In genomic region chr10:60562946-60563345, GRCm38 (mm10) we compare ENCODE assay signal across 16 mouse cellular contexts.
DNase-seq lines count a peak whose midpoint lies in the region; ATAC-seq and TF ChIP-seq lines count a peak whose summit lies in the region.
"Had no signal": no experiment of that assay in that cellular context is flagged by ENCODE, and none has a peak within 500 bp of the region (broad histone marks: within the 10 kb centered on the region; RNA-seq: fewer than 3 reads in every experiment).

No protein-coding gene starts in this region.

- H3K4me3 ChIP-seq in heart, embryonic 13.5 days, result no peak overlapping the region
- no peak overlapping the region for H3K4me3 ChIP-seq in midbrain, embryonic 13.5 days (replicated peaks)
- H3K4me3 ChIP-seq in midbrain, postnatal 0 days (ENCODE audit: low read depth, low read length), result no peak overlapping the region
- H3K4me3 ChIP-seq in embryonic facial prominence, embryonic 12.5 days, result no peak overlapping the region
- H3K4me3 ChIP-seq in limb, embryonic 14.5 days (replicated peaks; ENCODE audit: low read length), result 0 out of 2 replicates have a peak overlapping the region, but pooled peaks have one; percentile 2
- H3K4me3 ChIP-seq: liver, embryonic 13.5 days had no signal

- WGBS in heart, embryonic 13.5 days, result 24% methylated on average over 7 of the region's 7 CpGs
- 26% methylated on average over 7 of the region's 7 CpGs for WGBS in midbrain, embryonic 13.5 days
- WGBS in midbrain, postnatal 0 days, result 32% methylated on average over 7 of the region's 7 CpGs
- WGBS in embryonic facial prominence, embryonic 12.5 days, result 24% methylated on average over 7 of the region's 7 CpGs
- WGBS in limb, embryonic 14.5 days, result 21% methylated on average over 7 of the region's 7 CpGs

- H3K9me3 ChIP-seq in heart, embryonic 13.5 days, result no peaks in the 10 kb centered on the region
- no peaks in the 10 kb centered on the region for H3K9me3 ChIP-seq in midbrain, embryonic 13.5 days
- no peaks in the 10 kb centered on the region for H3K9me3 ChIP-seq in midbrain, postnatal 0 days (ENCODE audit: low read length)
- no peaks in the 10 kb centered on the region for H3K9me3 ChIP-seq in embryonic facial prominence, embryonic 12.5 days
- no peaks in the 10 kb centered on the region for H3K9me3 ChIP-seq in limb, embryonic 14.5 days (ENCODE audit: control insufficient read depth, low read length)
- H3K9me3 ChIP-seq: liver, embryonic 13.5 days had no signal

- H3K36me3 ChIP-seq in heart, embryonic 13.5 days, result no peaks in the 10 kb centered on the region
- H3K36me3 ChIP-seq in midbrain, embryonic 13.5 days, result no peaks in the 10 kb centered on the region
- no peaks in the 10 kb centered on the region for H3K36me3 ChIP-seq in midbrain, postnatal 0 days (ENCODE audit: insufficient read depth, low read length)
- H3K36me3 ChIP-seq in embryonic facial prominence, embryonic 12.5 days, result no peaks in the 10 kb centered on the region
- H3K36me3 ChIP-seq in limb, embryonic 14.5 days (ENCODE audit: control insufficient read depth, insufficient read depth, low read length), result no peaks in the 10 kb centered on the region
- H3K36me3 ChIP-seq: liver, embryonic 13.5 days had no signal

- TF ChIP-seq CTCF in midbrain, postnatal 0 days (IDR thresholded peaks at IDR 0.05), result no peak

- TF ChIP-seq POLR2A in limb, embryonic 14.5 days (IDR thresholded peaks at IDR 0.05; ENCODE audit: borderline replicate concordance, extremely low read depth, insufficient read depth, insufficient read length), result no peak

- H3K27ac ChIP-seq in heart, embryonic 13.5 days (replicated peaks), result no peak overlapping the region
- H3K27ac ChIP-seq in midbrain, embryonic 13.5 days, result peak overlapping the region; percentile 25; the same call in 1 of the 2 replicates
- H3K27ac ChIP-seq in midbrain, postnatal 0 days (ENCODE audit: low read depth, low read length), result no peak overlapping the region
- H3K27ac ChIP-seq in embryonic facial prominence, embryonic 12.5 days, result no peak overlapping the region
- H3K27ac ChIP-seq in limb, embryonic 14.5 days (replicated peaks; ENCODE audit: low read depth, low read length), result no peak overlapping the region
- H3K27ac ChIP-seq: liver, embryonic 13.5 days had no signal

- DNase-seq in heart, adult 8-10 months (ENCODE audit: low spot score), result no peak
- DNase-seq in midbrain, postnatal 0 days (ENCODE audit: low spot score), result no peak
- no peak for DNase-seq in limb, embryonic 14.5 days (ENCODE audit: low spot score)
- no peak for DNase-seq in lung, postnatal 25 days (ENCODE audit: low spot score)
- DNase-seq: adrenal gland, postnatal 25 days; cerebellum, adult 9-11 months; kidney, adult 18-20 months; kidney, postnatal 14 days; liver, embryonic 13.5 days; spleen, adult 18-20 months; thymus, postnatal 36 days had no signal

- peaks cover 18% of the 10 kb centered on the region for H3K27me3 ChIP-seq in heart, embryonic 13.5 days (replicated peaks)
- H3K27me3 ChIP-seq in midbrain, embryonic 13.5 days, result no peaks in the 10 kb centered on the region; the same call in 1 of the 2 replicates
- H3K27me3 ChIP-seq in midbrain, postnatal 0 days (ENCODE audit: insufficient read depth, low read length), result no peaks in the 10 kb centered on the region
- no peaks in the 10 kb centered on the region for H3K27me3 ChIP-seq in embryonic facial prominence, embryonic 12.5 days
- no peaks in the 10 kb centered on the region for H3K27me3 ChIP-seq in limb, embryonic 14.5 days (ENCODE audit: control insufficient read depth, insufficient read depth, low read length)

- H3K4me2 ChIP-seq in heart, embryonic 13.5 days, result peak overlapping the region; percentile 7; the same call in 1 of the 2 replicates
- H3K4me2 ChIP-seq in midbrain, embryonic 13.5 days (replicated peaks), result no peak overlapping the region
- H3K4me2 ChIP-seq in midbrain, postnatal 0 days (ENCODE audit: low read depth, low read length, poor library complexity, severe bottlenecking), result no peak overlapping the region
- peak overlapping the region; percentile 15; the same call in 1 of the 2 replicates for H3K4me2 ChIP-seq in embryonic facial prominence, embryonic 12.5 days (replicated peaks)
- peak overlapping the region; percentile 19 for H3K4me2 ChIP-seq in limb, embryonic 14.5 days (replicated peaks; ENCODE audit: low read depth, low read length, severe bottlenecking)
- H3K4me2 ChIP-seq: liver, embryonic 13.5 days had no signal

- no peak; the same call in 1 of the 2 replicates for ATAC-seq in heart, embryonic 13.5 days (ENCODE audit: extremely low read depth, insufficient number of reproducible peaks, low FRiP score, low TSS enrichment)
- no peak for ATAC-seq in midbrain, embryonic 13.5 days
- ATAC-seq in midbrain, postnatal 0 days (ENCODE audit: low FRiP score), result no peak
- ATAC-seq in embryonic facial prominence, embryonic 12.5 days (ENCODE audit: insufficient number of reproducible peaks, insufficient read depth, low FRiP score, low TSS enrichment), result no peak
- ATAC-seq in limb, embryonic 14.5 days (ENCODE audit: low FRiP score, low read depth), result no peak
- no peak for ATAC-seq in cerebellum, adult (ENCODE audit: insufficient number of reproducible peaks, low FRiP score, low TSS enrichment)
- ATAC-seq: activated CD4-positive, CD25-positive, alpha-beta regulatory T cell, adult 4 months had no signal

- peaks cover 35% of the 10 kb centered on the region for H3K4me1 ChIP-seq in heart, embryonic 13.5 days
- H3K4me1 ChIP-seq in midbrain, embryonic 13.5 days (replicated peaks), result peaks cover 29% of the 10 kb centered on the region
- H3K4me1 ChIP-seq in midbrain, postnatal 0 days (ENCODE audit: insufficient read depth, low read length), result no peaks in the 10 kb centered on the region
- peaks cover 23% of the 10 kb centered on the region for H3K4me1 ChIP-seq in embryonic facial prominence, embryonic 12.5 days
- H3K4me1 ChIP-seq in limb, embryonic 14.5 days (ENCODE audit: control insufficient read depth, insufficient read depth, low read length), result peaks cover 13% of the 10 kb centered on the region

- H3K9ac ChIP-seq in heart, embryonic 13.5 days, result peak overlapping the region; percentile 33; the same call in 1 of the 2 replicates
- H3K9ac ChIP-seq in midbrain, embryonic 13.5 days (replicated peaks), result no peak overlapping the region; the same call in 1 of the 2 replicates
- no peak overlapping the region for H3K9ac ChIP-seq in midbrain, postnatal 0 days (replicated peaks; ENCODE audit: low read length, poor library complexity, severe bottlenecking)
- H3K9ac ChIP-seq in embryonic facial prominence, embryonic 12.5 days, result 0 out of 2 replicates have a peak overlapping the region, but pooled peaks have one; percentile 19
- H3K9ac ChIP-seq in limb, embryonic 14.5 days (ENCODE audit: low read depth, low read length, severe bottlenecking), result peak overlapping the region; percentile 31; the same call in 1 of the 2 replicates
- H3K9ac ChIP-seq: liver, embryonic 13.5 days had no signal

Comparison
In these comparisons a context has a peak if more than half of its experiments do, and no peak if none do; other contexts are left out.
1. H3K4me2 ChIP-seq: peak in heart, embryonic 13.5 days (single experiment), embryonic facial prominence, embryonic 12.5 days (single experiment) and limb, embryonic 14.5 days (single experiment); none in midbrain, embryonic 13.5 days (single experiment) and midbrain, postnatal 0 days (single experiment).
2. H3K9ac ChIP-seq: peak in heart, embryonic 13.5 days (single experiment), embryonic facial prominence, embryonic 12.5 days (single experiment) and limb, embryonic 14.5 days (single experiment); none in midbrain, embryonic 13.5 days (single experiment) and midbrain, postnatal 0 days (single experiment).